Mouse (Mus musculus) kidney, postnatal 0 days (tissue): ENCODE measurements around the gene Actr3b. TPM values are rescaled to one million over a fixed set of nuclear protein-coding genes. Genes with fewer than 3 reads are reported as not detected.

Source experiments
- ATAC-seq: fragments of 200-750 bp; cut with Nextera tagmentation; replicated peaks from 2 replicates; pipeline ENCODE4 v1.8.0; 2017; ENCODE audit warnings: low read depth, moderate number of reproducible peaks, moderate TSS enrichment, moderate library complexity; ENCODE audit not compliant: low FRiP score
- DNase-seq: peaks from one replicate; pipeline ENCODE4 v3.0.0-alpha.2; 2016; ENCODE audit warnings: low spot score
- H3K27ac ChIP-seq: fragments of 300-500 bp; sonication (generic); 2 replicates; pipeline ENCODE4 v1.5.1; 2014; ENCODE audit warnings: mild to moderate bottlenecking
- H3K27me3 ChIP-seq: fragments of 300-500 bp; sonication (generic); 2 replicates; pipeline ENCODE4 v1.6.1; 2014; ENCODE audit warnings: low read length, mixed read lengths; ENCODE audit not compliant: insufficient read depth
- H3K36me3 ChIP-seq: fragments of 300-500 bp; sonication (generic); 2 replicates; pipeline ENCODE4 v1.6.1; 2014; ENCODE audit warnings: low read length, mixed read lengths; ENCODE audit not compliant: insufficient read depth
- H3K4me1 ChIP-seq: fragments of 300-500 bp; sonication (generic); replicated peaks from 2 replicates; pipeline ENCODE4 v1.6.1; 2014; ENCODE audit warnings: antibody characterized with exemption, low read length, mixed read lengths; ENCODE audit not compliant: insufficient read depth
- H3K4me2 ChIP-seq: fragments of 300-500 bp; sonication (generic); 2 replicates; pipeline ENCODE4 v1.6.1; 2014; ENCODE audit warnings: mild to moderate bottlenecking, low read length, moderate library complexity, mixed read lengths
- H3K4me3 ChIP-seq: fragments of 300-500 bp; sonication (generic); replicated peaks from 2 replicates; pipeline ENCODE4 v1.5.1; 2014; ENCODE audit warnings: low read depth, low read length
- H3K9ac ChIP-seq: fragments of 300-500 bp; sonication (generic); 2 replicates; pipeline ENCODE4 v1.6.1; 2014; ENCODE audit warnings: low read depth, low read length
- H3K9me3 ChIP-seq: fragments of 300-500 bp; sonication (generic); replicated peaks from 2 replicates; pipeline ENCODE4 v1.6.1; 2016; ENCODE audit warnings: low read length, inconsistent platforms, mixed read lengths
- CTCF ChIP-seq: IDR thresholded peaks from 2 replicates; pipeline ENCODE4 v1.5.1; 2016; ENCODE audit warnings: antibody characterized with exemption, low read depth, mild to moderate bottlenecking, moderate library complexity
- WGBS: fragments of 180-500 bp; shearing (Covaris S2); extraction: QIAGEN DNeasy Blood & Tissue Kit; methylation state at CpG from one replicate; pipeline ENCODE4 v1.1.7; 2014; 5-methylcytosine and 5-hydroxymethylcytosine counted together
- polyA plus RNA-seq: library from polyadenylated mRNA; unstranded; fragments of >200 nt; fragmentation: Nextera tagmentation; extraction: Ambion mirVana; gene quantifications from 2 replicates; pipeline ENCODE4 v1.2.1, GENCODE M21; 2015

Gene Actr3b
- polyA plus RNA-seq, 1 experiment from 2014 or later, result 5.8 TPM

GRCm38 (mm10) chr5:25801744-25802143, 41.9 kb downstream of the Actr3b start:
- no peak overlapping the region for H3K4me2 ChIP-seq
- WGBS, result 77% methylated on average over 4 of the region's 4 CpGs

DNA sequence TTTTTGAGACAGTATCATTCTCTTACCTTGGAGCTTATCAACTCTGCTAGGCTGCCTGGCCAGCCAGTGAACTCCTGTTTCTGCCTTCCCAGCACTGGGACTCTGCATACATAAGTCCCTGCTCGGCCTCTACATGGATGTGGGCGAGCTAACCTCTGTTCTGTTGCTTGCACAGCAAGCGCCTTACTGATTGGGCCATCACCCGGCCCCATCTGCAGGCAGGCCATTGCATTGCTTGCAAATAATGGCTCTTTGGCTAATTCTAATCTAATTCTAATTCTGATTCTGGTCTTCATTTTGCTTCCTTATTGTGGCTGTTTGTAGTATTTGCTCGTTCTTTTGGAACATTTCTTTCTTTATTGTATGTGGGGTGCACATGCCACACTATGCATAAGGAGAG, 44.8 kb downstream of the Actr3b start:
- Histone ChIP-seq H3K9me3 (no peaks in the 10 kb centered on the region), H3K36me3 (no peaks in the 10 kb centered on the region), H3K9ac (no peak overlapping the region), H3K27me3 (no peaks in the 10 kb centered on the region), H3K4me3 (no peak overlapping the region), H3K4me2 (no peak overlapping the region), H3K4me1 (no peaks in the 10 kb centered on the region), H3K27ac (no peak overlapping the region)
- DNase-seq (no peak), ATAC-seq (no peak)
- WGBS, result 89% methylated on average over 5 of the region's 5 CpGs
- TF ChIP-seq CTCF, result peak; percentile 27; the same call in 1 of the 2 replicates

More at GRCm38 (mm10) chr5:25801744-25802143, 41.9 kb downstream of the Actr3b start:
- DNase-seq, result no peak
- H3K9me3 ChIP-seq, result no peaks in the 10 kb centered on the region
- no peak for TF ChIP-seq CTCF
- H3K4me3 ChIP-seq, result no peak overlapping the region
- H3K27me3 ChIP-seq, result no peaks in the 10 kb centered on the region
- no peak for ATAC-seq
- no peaks in the 10 kb centered on the region for H3K36me3 ChIP-seq
- H3K4me1 ChIP-seq, result no peaks in the 10 kb centered on the region
- no peak overlapping the region for H3K9ac ChIP-seq
- no peak overlapping the region for H3K27ac ChIP-seq

DNA sequence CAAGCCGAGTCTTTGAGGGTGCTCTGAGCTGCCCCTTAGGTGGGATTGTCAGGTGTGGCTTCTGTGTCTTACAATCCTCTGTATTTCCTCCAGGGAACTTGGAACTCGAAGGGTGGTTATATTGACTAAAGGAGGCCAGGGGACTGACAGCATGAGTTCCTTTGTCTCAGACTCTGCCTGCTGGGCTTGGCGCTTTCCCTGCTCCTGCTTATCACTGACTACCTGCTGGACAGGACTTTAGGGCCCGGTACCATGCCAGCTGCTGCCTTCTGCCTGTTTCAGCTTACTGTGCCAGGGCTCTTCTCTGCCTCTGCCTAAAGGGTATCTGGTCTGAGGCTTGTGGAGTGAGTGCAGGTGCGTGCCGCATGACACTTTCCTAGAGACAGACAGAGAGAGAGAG, 53.1 kb downstream of the Actr3b start:
- H3K9ac ChIP-seq, result no peak overlapping the region
- no peak overlapping the region for H3K4me2 ChIP-seq
- no peak overlapping the region for H3K27ac ChIP-seq
- no peaks in the 10 kb centered on the region for H3K9me3 ChIP-seq
- no peaks in the 10 kb centered on the region for H3K27me3 ChIP-seq
- 71% methylated on average over 6 of the region's 6 CpGs for WGBS
- DNase-seq (no peak), ATAC-seq (no peak)
- no peak for TF ChIP-seq CTCF
- H3K4me1 ChIP-seq, result no peaks in the 10 kb centered on the region
- no peaks in the 10 kb centered on the region for H3K36me3 ChIP-seq
- no peak overlapping the region for H3K4me3 ChIP-seq

DNA sequence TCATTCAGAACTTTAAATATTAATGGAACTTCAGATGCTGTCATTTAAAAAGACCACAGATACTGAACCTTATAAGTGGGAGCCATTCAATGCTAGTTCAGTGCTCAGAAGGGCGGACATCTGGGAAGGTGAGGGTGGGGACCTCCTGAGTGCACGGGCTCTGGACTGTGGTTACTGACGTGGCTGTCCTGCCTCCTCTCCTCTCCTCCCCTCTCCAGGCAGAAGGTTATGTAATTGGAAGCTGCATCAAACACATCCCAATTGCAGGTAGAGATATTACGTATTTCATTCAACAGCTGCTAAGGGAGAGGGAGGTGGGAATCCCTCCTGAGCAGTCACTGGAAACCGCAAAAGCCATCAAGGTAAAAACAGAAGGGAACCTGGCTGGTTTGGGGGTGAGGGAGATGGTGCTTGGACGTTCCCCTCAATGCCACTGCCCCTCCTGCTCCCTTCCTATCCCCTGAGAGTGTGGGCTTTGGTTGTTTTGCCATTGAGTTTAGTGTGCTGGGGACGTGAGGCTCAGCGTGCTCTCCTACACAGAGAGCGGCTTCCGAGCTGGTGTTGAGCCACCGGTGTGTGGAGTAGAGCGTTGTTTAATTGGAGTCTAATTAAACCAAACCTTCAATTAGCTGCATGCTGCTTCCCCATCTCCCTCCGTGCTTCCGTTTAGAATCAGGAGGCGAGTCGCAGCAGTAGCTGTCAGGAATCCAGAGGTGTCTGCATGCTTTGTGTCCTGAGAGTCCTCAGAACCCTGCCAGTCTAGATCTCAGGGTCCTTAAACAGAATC, 69.7 kb downstream of the Actr3b start:
- DNase-seq (no peak), ATAC-seq (no peak)
- no peak overlapping the region for H3K9ac ChIP-seq
- 72% methylated on average over 16 of the region's 16 CpGs for WGBS
- H3K4me2 ChIP-seq, result no peak overlapping the region
- H3K27me3 ChIP-seq, result no peaks in the 10 kb centered on the region
- no peaks in the 10 kb centered on the region for H3K36me3 ChIP-seq
- no peaks in the 10 kb centered on the region for H3K9me3 ChIP-seq
- H3K4me3 ChIP-seq, result no peak overlapping the region
- no peaks in the 10 kb centered on the region for H3K4me1 ChIP-seq
- no peak for TF ChIP-seq CTCF
- H3K27ac ChIP-seq, result no peak overlapping the region

- ATAC-seq, result no peak
- 55% methylated on average over 3 of the region's 3 CpGs for WGBS
These were observed 71.0 kb downstream of the Actr3b start for GRCm38 (mm10) chr5:25830802-25831201.

DNA sequence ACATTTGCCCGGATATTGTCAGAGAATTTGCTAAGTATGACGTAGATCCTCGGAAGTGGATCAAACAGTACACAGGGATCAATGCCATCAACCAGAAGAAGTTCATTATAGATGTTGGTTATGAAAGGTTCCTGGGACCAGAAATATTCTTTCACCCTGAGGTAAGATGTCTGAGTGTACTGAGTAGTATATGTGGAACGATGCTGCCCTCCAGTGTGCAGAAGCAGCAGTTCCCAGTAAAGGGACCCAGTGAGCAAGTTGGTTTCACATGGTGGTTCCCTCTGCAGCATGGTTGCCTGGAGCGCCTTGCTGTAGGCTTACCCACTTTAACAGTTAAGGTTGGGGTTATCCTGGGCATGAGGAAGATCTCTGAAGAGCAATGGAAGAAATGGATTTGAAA, 71.8 kb downstream of the Actr3b start:
- H3K9ac ChIP-seq, result no peak overlapping the region
- no peak overlapping the region for H3K4me2 ChIP-seq
- WGBS, result 78% methylated on average over 5 of the region's 5 CpGs
- TF ChIP-seq CTCF, result peak; percentile 81
- no peaks in the 10 kb centered on the region for H3K36me3 ChIP-seq
- no peak overlapping the region for H3K4me3 ChIP-seq
- H3K9me3 ChIP-seq, result no peaks in the 10 kb centered on the region
- H3K27me3 ChIP-seq, result no peaks in the 10 kb centered on the region
- DNase-seq (peak; percentile 74), ATAC-seq (no peak)
- H3K27ac ChIP-seq, result no peak overlapping the region
- H3K4me1 ChIP-seq, result no peaks in the 10 kb centered on the region

More at GRCm38 (mm10) chr5:25830802-25831201, 71.0 kb downstream of the Actr3b start:
- no peak for DNase-seq
- Histone ChIP-seq H3K4me3 (no peak overlapping the region), H3K27me3 (no peaks in the 10 kb centered on the region), H3K9me3 (no peaks in the 10 kb centered on the region), H3K9ac (no peak overlapping the region), H3K27ac (no peak overlapping the region), H3K4me2 (no peak overlapping the region), H3K36me3 (no peaks in the 10 kb centered on the region), H3K4me1 (no peaks in the 10 kb centered on the region)
- no peak for TF ChIP-seq CTCF
